Mouse (Mus musculus) lung, embryonic 14.5 days (tissue): ENCODE data around the gene Evi5l. TPM values are rescaled to one million over a fixed set of nuclear protein-coding genes. Genes with fewer than 3 reads are reported as not detected.

Experiments used
- ATAC-seq: fragments of 200-750 bp; cut with Nextera tagmentation; 2 replicates; pipeline ENCODE4 v1.8.0; 2017; ENCODE audit warnings: mild to moderate bottlenecking, moderate TSS enrichment, moderate library complexity; ENCODE audit not compliant: insufficient read depth
- DNase-seq: peaks from one replicate; pipeline ENCODE4 v3.0.0-alpha.2; 2015
- H3K27ac ChIP-seq: fragments of 300-500 bp; sonication (generic); 2 replicates; pipeline ENCODE4 v1.5.1; 2014; ENCODE audit warnings: low read depth, mild to moderate bottlenecking, moderate library complexity
- H3K27me3 ChIP-seq: fragments of 300-500 bp; sonication (generic); 2 replicates; pipeline ENCODE4 v1.6.1; 2014; ENCODE audit warnings: low read length, control low read depth; ENCODE audit not compliant: insufficient read depth
- H3K36me3 ChIP-seq: fragments of 300-500 bp; sonication (generic); 2 replicates; pipeline ENCODE4 v1.6.1; 2014; ENCODE audit warnings: control low read depth; ENCODE audit not compliant: insufficient read depth
- H3K4me1 ChIP-seq: fragments of 300-500 bp; sonication (generic); 2 replicates; pipeline ENCODE4 v1.6.1; 2014; ENCODE audit warnings: antibody characterized with exemption, control low read depth; ENCODE audit not compliant: insufficient read depth
- H3K4me2 ChIP-seq: fragments of 300-500 bp; sonication (generic); 2 replicates; pipeline ENCODE4 v1.6.1; 2014; ENCODE audit warnings: mild to moderate bottlenecking
- H3K4me3 ChIP-seq: fragments of 300-500 bp; sonication (generic); 2 replicates; pipeline ENCODE4 v1.5.1; 2014; ENCODE audit warnings: low read depth, low read length
- H3K9ac ChIP-seq: fragments of 300-500 bp; sonication (generic); 2 replicates; pipeline ENCODE4 v1.6.1; 2014
- H3K9me3 ChIP-seq: fragments of 300-500 bp; sonication (generic); 2 replicates; pipeline ENCODE4 v1.6.1; 2016; ENCODE audit warnings: low read depth, low read length, control low read depth
- CTCF ChIP-seq: IDR thresholded peaks from 2 replicates; pipeline ENCODE4 v1.5.1; 2016; ENCODE audit warnings: antibody characterized with exemption, low read depth
- WGBS: fragments of 180-500 bp; shearing (Covaris S2); extraction: QIAGEN DNeasy Blood & Tissue Kit; methylation state at CpG from one replicate; pipeline ENCODE4 v1.1.7; 2014; 5-methylcytosine and 5-hydroxymethylcytosine counted together
- polyA plus RNA-seq: library from polyadenylated mRNA; unstranded; fragments of >200 nt; fragmentation: Nextera tagmentation; extraction: Ambion mirVana; gene quantifications from 2 replicates; pipeline ENCODE4 v1.2.1, GENCODE M21; 2014

The Evi5l gene
- polyA plus RNA-seq, 1 experiment from 2014 or later, result 26.8 TPM

GRCm38 (mm10) chr8:4162786-4163185, 3.6 kb upstream of the Evi5l start:
- Histone ChIP-seq H3K4me1 (0 out of 2 replicates have a peak, but pooled peaks cover 4% of the 10 kb centered on the region), H3K27ac (no peak overlapping the region), H3K4me3 (no peak overlapping the region), H3K9me3 (no peaks in the 10 kb centered on the region), H3K9ac (no peak overlapping the region), H3K4me2 (no peak overlapping the region), H3K36me3 (no peaks in the 10 kb centered on the region), H3K27me3 (no peaks in the 10 kb centered on the region)
- no peak for DNase-seq
- WGBS, result 46% methylated on average over 4 of the region's 4 CpGs
- ATAC-seq, result no peak
- TF ChIP-seq CTCF, result no peak

GRCm38 (mm10) chr8:4165176-4165851, 1.1 kb upstream of the Evi5l start:
- Histone ChIP-seq H3K36me3 (no peaks in the 10 kb centered on the region), H3K27me3 (no peaks in the 10 kb centered on the region), H3K27ac (0 out of 2 replicates have a peak overlapping the region, but pooled peaks have one; percentile 38), H3K4me1 (0 out of 2 replicates have a peak, but pooled peaks cover 4% of the 10 kb centered on the region), H3K4me3 (peak overlapping the region; percentile 83), H3K9me3 (no peaks in the 10 kb centered on the region), H3K4me2 (peak overlapping the region; percentile 63), H3K9ac (peak overlapping the region; percentile 50)
- ATAC-seq, result no peak
- 7% methylated on average over 13 of the region's 13 CpGs for WGBS
- no peak for TF ChIP-seq CTCF
- peak; percentile 5 for DNase-seq

- H3K27ac ChIP-seq, result no peak overlapping the region
- ATAC-seq (0 out of 2 replicates have a peak, but pooled peaks have one; percentile 0), DNase-seq (peak; percentile 3)
- H3K4me3 ChIP-seq, result peak overlapping the region; percentile 83
- TF ChIP-seq CTCF, result no peak
- no peaks in the 10 kb centered on the region for H3K27me3 ChIP-seq
- H3K4me2 ChIP-seq, result peak overlapping the region; percentile 75
- H3K4me1 ChIP-seq, result 0 out of 2 replicates have a peak, but pooled peaks cover 4% of the 10 kb centered on the region
- H3K9ac ChIP-seq, result peak overlapping the region; percentile 80
- 8% methylated on average over 10 of the region's 10 CpGs for WGBS
- H3K9me3 ChIP-seq, result no peaks in the 10 kb centered on the region
- H3K36me3 ChIP-seq, result no peaks in the 10 kb centered on the region
These were observed 636 bp downstream of the Evi5l start for GRCm38 (mm10) chr8:4166881-4167525.

- no peaks in the 10 kb centered on the region for H3K27me3 ChIP-seq
- H3K36me3 ChIP-seq, result no peaks in the 10 kb centered on the region
- no peak for TF ChIP-seq CTCF
- no peak overlapping the region for H3K4me3 ChIP-seq
- H3K27ac ChIP-seq, result no peak overlapping the region
- H3K9ac ChIP-seq, result no peak overlapping the region
- ATAC-seq, result no peak
- no peaks in the 10 kb centered on the region for H3K9me3 ChIP-seq
- 89% methylated on average over 1 of the region's 1 CpGs for WGBS
- 0 out of 2 replicates have a peak, but pooled peaks cover 4% of the 10 kb centered on the region for H3K4me1 ChIP-seq
- no peak for DNase-seq
- H3K4me2 ChIP-seq, result no peak overlapping the region
These were observed 1.6 kb downstream of the Evi5l start for GRCm38 (mm10) chr8:4167918-4168317.

GRCm38 (mm10) chr8:4172486-4172885, 6.1 kb downstream of the Evi5l start:
- Histone ChIP-seq H3K9ac (no peak overlapping the region), H3K27ac (no peak overlapping the region), H3K4me2 (no peak overlapping the region), H3K4me1 (no peaks in the 10 kb centered on the region), H3K4me3 (no peak overlapping the region), H3K36me3 (no peaks in the 10 kb centered on the region), H3K27me3 (no peaks in the 10 kb centered on the region), H3K9me3 (no peaks in the 10 kb centered on the region)
- DNase-seq (no peak), ATAC-seq (no peak)
- no peak for TF ChIP-seq CTCF
- WGBS, result 69% methylated on average over 3 of the region's 3 CpGs

GRCm38 (mm10) chr8:4174018-4174417, 7.7 kb downstream of the Evi5l start:
- DNase-seq (no peak), ATAC-seq (no peak)
- no peaks in the 10 kb centered on the region for H3K36me3 ChIP-seq
- H3K27me3 ChIP-seq, result no peaks in the 10 kb centered on the region
- H3K27ac ChIP-seq, result no peak overlapping the region
- TF ChIP-seq CTCF, result no peak
- no peak overlapping the region for H3K4me2 ChIP-seq
- WGBS, result 79% methylated on average over 2 of the region's 2 CpGs
- no peaks in the 10 kb centered on the region for H3K9me3 ChIP-seq
- no peak overlapping the region for H3K4me3 ChIP-seq
- H3K9ac ChIP-seq, result no peak overlapping the region
- no peaks in the 10 kb centered on the region for H3K4me1 ChIP-seq

- WGBS, result 87% methylated on average over 8 of the region's 8 CpGs
- no peak for ATAC-seq
- Histone ChIP-seq H3K4me2 (no peak overlapping the region), H3K36me3 (peaks cover 22% of the 10 kb centered on the region), H3K4me3 (no peak overlapping the region), H3K9me3 (no peaks in the 10 kb centered on the region), H3K9ac (no peak overlapping the region), H3K27ac (no peak overlapping the region), H3K27me3 (no peaks in the 10 kb centered on the region), H3K4me1 (no peaks in the 10 kb centered on the region)
- no peak for TF ChIP-seq CTCF
- DNase-seq, result no peak
These were observed 17.0 kb downstream of the Evi5l start for GRCm38 (mm10) chr8:4183409-4183808.
